Mouse (Mus musculus) left cerebral cortex, postnatal 10 days (tissue): ENCODE measurements around the gene Entpd6. TPM values are rescaled to one million over a fixed set of nuclear protein-coding genes. Genes with fewer than 3 reads are reported as not detected.

ENCODE experiments used
- DNase-seq, 2 experiments: peaks; one replicate each; pipeline ENCODE4 v3.0.0; 2021 to 2022; ENCODE audit warnings: low spot score in 2 of 2, mixed read lengths in 1 of 2; ENCODE audit errors: extremely low spot score in 1 of 2
- intact Hi-C: fragments of 180-260 bp; cut with DNase I; formaldehyde crosslinking; loops from one replicate; pipeline ENCODE4 v1.15.1; 2025
- total RNA-seq, 2 experiments: library from RNA; stranded (reverse); gene quantifications; 2 replicates each; pipeline ENCODE4 v1.2.3; 2021

Entpd6 gene
- total RNA-seq, 2 experiments from 2014 or later, result 64.5 to 66.9 TPM

GRCm38 (mm10) chr2:150782801-150783200, 34.0 kb downstream of the Entpd6 start:
- no peak for DNase-seq
- intact Hi-C loops, result no loop called here

GRCm38 (mm10) chr2:150786251-150787180, 37.7 kb downstream of the Entpd6 start, which contains the start of gene Pygb:
Pygb (plus strand) TSS chr2:150786735.
- intact Hi-C loops, result loop anchor here (2.0 kb wide), 1 partner anchor 38 kb away; the partner anchor contains the start of gene Entpd6
- peak; percentile 78 to 92 for DNase-seq

GRCm38 (mm10) chr2:150787234-150787771, 38.5 kb downstream of the Entpd6 start:
- intact Hi-C loops, result loop anchor here (2.0 kb wide), 1 partner anchor 39 kb away; the partner anchor contains the start of gene Entpd6
- DNase-seq, result peak in 1 of 2 experiments; percentile 46

GRCm38 (mm10) chr2:150788768-150789550, 40.1 kb downstream of the Entpd6 start:
- intact Hi-C loops, result no loop called here
- peak; percentile 83 to 88 for DNase-seq

GRCm38 (mm10) chr2:150793320-150793719, 44.5 kb downstream of the Entpd6 start:
- intact Hi-C loops, result no loop called here
- DNase-seq, result no peak

- intact Hi-C loops, result no loop called here
- DNase-seq, result no peak
Observed at GRCm38 (mm10) chr2:150798084-150798483, 49.2 kb downstream of the Entpd6 start.

- no peak for DNase-seq
- intact Hi-C loops, result loop anchor here (10.0 kb wide), 1 partner anchor 204 kb away; no protein-coding TSS in a partner anchor
Observed at GRCm38 (mm10) chr2:150800616-150801015, 51.8 kb downstream of the Entpd6 start.

- intact Hi-C loops, result loop anchor here (10.0 kb wide), 1 partner anchor 202 kb away; no protein-coding TSS in a partner anchor
- no peak for DNase-seq
Observed at GRCm38 (mm10) chr2:150803035-150803434, 54.2 kb downstream of the Entpd6 start.

GRCm38 (mm10) chr2:150808381-150808780, 59.5 kb downstream of the Entpd6 start:
- DNase-seq, result peak in 1 of 2 experiments; percentile 35
- intact Hi-C loops, result loop anchor here (10.0 kb wide), 1 partner anchor 196 kb away; no protein-coding TSS in a partner anchor

GRCm38 (mm10) chr2:150808812-150809211, 60.0 kb downstream of the Entpd6 start:
- no peak for DNase-seq
- intact Hi-C loops, result loop anchor here (10.0 kb wide), 1 partner anchor 196 kb away; no protein-coding TSS in a partner anchor

- intact Hi-C loops, result no loop called here
- DNase-seq, result no peak
Observed at GRCm38 (mm10) chr2:150810603-150811002, 61.8 kb downstream of the Entpd6 start.

GRCm38 (mm10) chr2:150812816-150813215, 64.0 kb downstream of the Entpd6 start:
- intact Hi-C loops, result no loop called here
- DNase-seq, result no peak

- DNase-seq, result peak in 1 of 2 experiments; percentile 62
- intact Hi-C loops, result no loop called here
Observed at GRCm38 (mm10) chr2:150816676-150817402, 68.0 kb downstream of the Entpd6 start.

- intact Hi-C loops, result no loop called here
Observed at GRCm38 (mm10) chr2:150818742-150819141, 69.9 kb downstream of the Entpd6 start.

GRCm38 (mm10) chr2:150820720-150821119, 71.9 kb downstream of the Entpd6 start:
- intact Hi-C loops, result no loop called here
- DNase-seq, result no peak

More at GRCm38 (mm10) chr2:150818742-150819141, 69.9 kb downstream of the Entpd6 start:
- no peak for DNase-seq
